Mouse (Mus musculus): ENCODE data around the gene Hist1h4d. TPM values are rescaled to one million over a fixed set of nuclear protein-coding genes. Genes with fewer than 3 reads are reported as not detected.

The Hist1h4d gene
- polyA plus RNA-seq, 1 experiment = 12.3 TPM

Other genes with a start within 250 kb of the Hist1h4d start
- 0.49 and 0.74 TPM in 2 replicates for gene Zfp322a, start 212.4 kb upstream of the Hist1h4d start, polyA plus RNA-seq (2012; rRNA removed)
- gene Abt1, start 157.7 kb upstream of the Hist1h4d start, polyA plus RNA-seq (2012; rRNA removed) = 1.9 and 2.0 TPM in 2 replicates
- 1.8 and 2.3 TPM in 2 replicates for gene Btn1a1, start 115.7 kb upstream of the Hist1h4d start, polyA plus RNA-seq (2012; rRNA removed)
- gene Btn2a2, start 92.7 kb upstream of the Hist1h4d start, polyA plus RNA-seq (2012; rRNA removed) = not detected in 2 replicates
- gene Hist1h4h, start 50.5 kb upstream of the Hist1h4d start, polyA plus RNA-seq (2012; rRNA removed) = 42.2 and 63.4 TPM in 2 replicates
- 245 and 289 TPM in 2 replicates for gene Hist1h2af, start 47.7 kb upstream of the Hist1h4d start, polyA plus RNA-seq (2012; rRNA removed)
- gene Hist1h3g, start 46.2 kb upstream of the Hist1h4d start, polyA plus RNA-seq (2012; rRNA removed) = 23.2 and 33.2 TPM in 2 replicates
- gene Hist1h2bh, start 38.2 kb upstream of the Hist1h4d start, polyA plus RNA-seq (2012; rRNA removed) = 4.9 and 5.3 TPM in 2 replicates
- gene Hist1h3f, start 37.5 kb upstream of the Hist1h4d start, polyA plus RNA-seq (2012; rRNA removed) = 5.0 and 6.7 TPM in 2 replicates
- 13.1 and 22.8 TPM in 2 replicates for gene Hist1h4f, start 29.9 kb upstream of the Hist1h4d start, polyA plus RNA-seq (2012; rRNA removed)
- 0.45 and 0.47 TPM in 2 replicates for gene Hist1h1d, start 28.3 kb upstream of the Hist1h4d start, polyA plus RNA-seq (2012; rRNA removed)
- gene Hist1h3e, start 19.2 kb upstream of the Hist1h4d start, polyA plus RNA-seq (2012; rRNA removed) = 32.1 and 36.8 TPM in 2 replicates
- gene Hist1h2ae, start 10.4 kb upstream of the Hist1h4d start, polyA plus RNA-seq (2012; rRNA removed) = 15.1 and 16.2 TPM in 2 replicates
- gene Hist1h2bg, start 10.2 kb upstream of the Hist1h4d start, polyA plus RNA-seq (2012; rRNA removed) = 49.0 and 58.2 TPM in 2 replicates
- 11.4 and 19.0 TPM in 2 replicates for gene Hist1h2bf, start 7.4 kb upstream of the Hist1h4d start, polyA plus RNA-seq (2012; rRNA removed)
- gene Hist1h2ad, start 7.2 kb upstream of the Hist1h4d start, polyA plus RNA-seq (2012; rRNA removed) = 6.9 and 11.5 TPM in 2 replicates
- gene Hist1h3d, start 5.8 kb upstream of the Hist1h4d start, polyA plus RNA-seq (2012; rRNA removed) = 13.8 and 18.8 TPM in 2 replicates
- 3.1 and 3.3 TPM in 2 replicates for gene Hist1h2be, start 39.5 kb downstream of the Hist1h4d start, polyA plus RNA-seq (2012; rRNA removed)
- 3.2 and 3.9 TPM in 2 replicates for gene Hist1h1e, start 41.0 kb downstream of the Hist1h4d start, polyA plus RNA-seq (2012; rRNA removed)
- gene Hist1h2ac, start 102.3 kb downstream of the Hist1h4d start, polyA plus RNA-seq (2012; rRNA removed) = 2.4 and 3.8 TPM in 2 replicates
- 410 and 605 TPM in 2 replicates for gene Hist1h2bc, start 102.6 kb downstream of the Hist1h4d start, polyA plus RNA-seq (2012; rRNA removed)
- not detected in 2 replicates for gene Hist1h1t, start 114.2 kb downstream of the Hist1h4d start, polyA plus RNA-seq (2012; rRNA removed)
- gene Hist1h4c, start 116.9 kb downstream of the Hist1h4d start, polyA plus RNA-seq (2012; rRNA removed) = 20.7 and 21.2 TPM in 2 replicates
- 9.4 and 10.3 TPM in 2 replicates for gene Hfe, start 129.3 kb downstream of the Hist1h4d start, polyA plus RNA-seq (2012; rRNA removed)
- gene Hist1h1c, start 157.2 kb downstream of the Hist1h4d start, polyA plus RNA-seq (2012; rRNA removed) = 204 and 212 TPM in 2 replicates
- 23.6 and 30.3 TPM in 2 replicates for gene Hist1h3c, start 164.0 kb downstream of the Hist1h4d start, polyA plus RNA-seq (2012; rRNA removed)
- 12.8 and 18.4 TPM in 2 replicates for gene Hist1h2bb, start 165.1 kb downstream of the Hist1h4d start, polyA plus RNA-seq (2012; rRNA removed)
- 23.5 and 25.9 TPM in 2 replicates for gene Hist1h2ab, start 169.5 kb downstream of the Hist1h4d start, polyA plus RNA-seq (2012; rRNA removed)
- 26.4 and 32.0 TPM in 2 replicates for gene Hist1h3b, start 170.7 kb downstream of the Hist1h4d start, polyA plus RNA-seq (2012; rRNA removed)
- gene Hist1h4b, start 175.4 kb downstream of the Hist1h4d start, polyA plus RNA-seq (2012; rRNA removed) = 20.0 and 20.8 TPM in 2 replicates
- 15.5 and 15.9 TPM in 2 replicates for gene Hist1h4a, start 179.6 kb downstream of the Hist1h4d start, polyA plus RNA-seq (2012; rRNA removed)
- gene Hist1h3a, start 180.8 kb downstream of the Hist1h4d start, polyA plus RNA-seq (2012; rRNA removed) = 23.6 and 24.8 TPM in 2 replicates
- gene Hist1h1a, start 182.1 kb downstream of the Hist1h4d start, polyA plus RNA-seq (2012; rRNA removed) = 1.1 and 1.4 TPM in 2 replicates
- 0.12 and 0.14 TPM in 2 replicates for gene Trim38, start 188.3 kb downstream of the Hist1h4d start, polyA plus RNA-seq (2012; rRNA removed)
- 0.36 and 0.59 TPM in 2 replicates for gene Slc17a2, start 225.4 kb downstream of the Hist1h4d start, polyA plus RNA-seq (2012; rRNA removed)